Mouse (Mus musculus) heart, embryonic 13.5 days (tissue): ENCODE measurements around the gene Wnt4. TPM values are rescaled to one million over a fixed set of nuclear protein-coding genes. Genes with fewer than 3 reads are reported as not detected.

ENCODE experiments used
- ATAC-seq: fragments of 200-750 bp; cut with Nextera tagmentation; 2 replicates; pipeline ENCODE4 v1.8.0; 2017; ENCODE audit warnings: moderate TSS enrichment; ENCODE audit not compliant: insufficient number of reproducible peaks, low FRiP score, low TSS enrichment; ENCODE audit errors: extremely low read depth
- H3K27ac ChIP-seq: fragments of 300-500 bp; sonication (generic); replicated peaks from 2 replicates; pipeline ENCODE4 v1.5.1; 2015; ENCODE audit warnings: moderate library complexity, mild to moderate bottlenecking, inconsistent platforms
- H3K27me3 ChIP-seq: fragments of 300-500 bp; sonication (generic); replicated peaks from 2 replicates; pipeline ENCODE4 v1.6.1; 2015; ENCODE audit warnings: mild to moderate bottlenecking, inconsistent platforms
- H3K36me3 ChIP-seq: fragments of 300-500 bp; sonication (generic); 2 replicates; pipeline ENCODE4 v1.6.1; 2015; ENCODE audit warnings: mild to moderate bottlenecking, inconsistent platforms
- H3K4me1 ChIP-seq: fragments of 300-500 bp; sonication (generic); 2 replicates; pipeline ENCODE4 v1.6.1; 2015; ENCODE audit warnings: inconsistent platforms
- H3K4me2 ChIP-seq: fragments of 300-500 bp; sonication (generic); 2 replicates; pipeline ENCODE4 v1.6.1; 2015; ENCODE audit warnings: inconsistent platforms, mild to moderate bottlenecking, moderate library complexity
- H3K4me3 ChIP-seq: fragments of 300-500 bp; sonication (generic); 2 replicates; pipeline ENCODE4 v1.5.1; 2015; ENCODE audit warnings: moderate library complexity, mild to moderate bottlenecking, inconsistent platforms
- H3K9ac ChIP-seq: fragments of 300-500 bp; sonication (generic); 2 replicates; pipeline ENCODE4 v1.6.1; 2015; ENCODE audit warnings: inconsistent platforms, mild to moderate bottlenecking, moderate library complexity
- H3K9me3 ChIP-seq: fragments of 300-500 bp; sonication (generic); 2 replicates; pipeline ENCODE4 v1.6.1; 2016; ENCODE audit warnings: inconsistent platforms
- WGBS: fragments of 180-500 bp; shearing (Covaris S2); methylation state at CpG from one replicate; pipeline ENCODE4 v1.1.7; 2015; ENCODE audit warnings: mixed read lengths; 5-methylcytosine and 5-hydroxymethylcytosine counted together
- polyA plus RNA-seq: library from polyadenylated mRNA; unstranded; fragments of >200 nt; fragmentation: Nextera tagmentation; extraction: Ambion mirVana; gene quantifications from 2 replicates; pipeline ENCODE4 v1.2.1, GENCODE M21; 2015

Gene Wnt4
- polyA plus RNA-seq, 1 experiment from 2014 or later, result 0.95 TPM

GRCm38 (mm10) chr4:137290250-137290649, 13.0 kb downstream of the Wnt4 start:
- Histone ChIP-seq H3K9me3 (no peaks in the 10 kb centered on the region), H3K4me2 (no peak overlapping the region), H3K36me3 (no peaks in the 10 kb centered on the region), H3K4me1 (0 out of 2 replicates have a peak, but pooled peaks cover 10% of the 10 kb centered on the region), H3K9ac (no peak overlapping the region), H3K27me3 (peaks cover 30% of the 10 kb centered on the region), H3K27ac (no peak overlapping the region), H3K4me3 (no peak overlapping the region)
- ATAC-seq, result no peak
- WGBS, result 89% methylated on average over 3 of the region's 3 CpGs

- no peak overlapping the region for H3K4me2 ChIP-seq
- no peak for ATAC-seq
Observed at GRCm38 (mm10) chr4:137292625-137293024, 15.3 kb downstream of the Wnt4 start.

GRCm38 (mm10) chr4:137294032-137294431, 16.7 kb downstream of the Wnt4 start:
- WGBS, result 73% methylated on average over 7 of the region's 7 CpGs
- H3K9ac ChIP-seq, result no peak overlapping the region
- no peak overlapping the region for H3K27ac ChIP-seq
- no peak for ATAC-seq
- 0 out of 2 replicates have a peak, but pooled peaks cover 9% of the 10 kb centered on the region for H3K27me3 ChIP-seq
- H3K36me3 ChIP-seq, result no peaks in the 10 kb centered on the region
- H3K4me2 ChIP-seq, result no peak overlapping the region
- no peaks in the 10 kb centered on the region for H3K9me3 ChIP-seq
- H3K4me1 ChIP-seq, result peaks cover 6% of the 10 kb centered on the region; the same call in 1 of the 2 replicates
- H3K4me3 ChIP-seq, result no peak overlapping the region

More at GRCm38 (mm10) chr4:137292625-137293024, 15.3 kb downstream of the Wnt4 start:
- 80% methylated on average over 7 of the region's 7 CpGs for WGBS
- no peak overlapping the region for H3K27ac ChIP-seq
- H3K9ac ChIP-seq, result no peak overlapping the region
- no peaks in the 10 kb centered on the region for H3K9me3 ChIP-seq
- no peaks in the 10 kb centered on the region for H3K36me3 ChIP-seq
- H3K27me3 ChIP-seq, result 0 out of 2 replicates have a peak, but pooled peaks cover 11% of the 10 kb centered on the region
- no peak overlapping the region for H3K4me3 ChIP-seq
- H3K4me1 ChIP-seq, result no peaks in the 10 kb centered on the region

GRCm38 (mm10) chr4:137294474-137294873, 17.2 kb downstream of the Wnt4 start:
- H3K9ac ChIP-seq, result no peak overlapping the region
- H3K4me3 ChIP-seq, result no peak overlapping the region
- no peak overlapping the region for H3K27ac ChIP-seq
- no peaks in the 10 kb centered on the region for H3K9me3 ChIP-seq
- ATAC-seq, result no peak
- peaks cover 8% of the 10 kb centered on the region; the same call in 1 of the 2 replicates for H3K4me1 ChIP-seq
- H3K36me3 ChIP-seq, result no peaks in the 10 kb centered on the region
- 60% methylated on average over 5 of the region's 5 CpGs for WGBS
- H3K4me2 ChIP-seq, result no peak overlapping the region
- 0 out of 2 replicates have a peak, but pooled peaks cover 8% of the 10 kb centered on the region for H3K27me3 ChIP-seq

GRCm38 (mm10) chr4:137294951-137295350, 17.7 kb downstream of the Wnt4 start:
- Histone ChIP-seq H3K4me2 (no peak overlapping the region), H3K9me3 (no peaks in the 10 kb centered on the region), H3K4me1 (peaks cover 8% of the 10 kb centered on the region; the same call in 1 of the 2 replicates), H3K4me3 (no peak overlapping the region), H3K27me3 (0 out of 2 replicates have a peak, but pooled peaks cover 8% of the 10 kb centered on the region), H3K36me3 (no peaks in the 10 kb centered on the region), H3K27ac (no peak overlapping the region), H3K9ac (no peak overlapping the region)
- no peak for ATAC-seq
- 75% methylated on average over 8 of the region's 8 CpGs for WGBS

- Histone ChIP-seq H3K9ac (no peak overlapping the region), H3K4me3 (no peak overlapping the region), H3K27me3 (0 out of 2 replicates have a peak, but pooled peaks cover 2% of the 10 kb centered on the region), H3K27ac (no peak overlapping the region), H3K4me2 (no peak overlapping the region), H3K4me1 (peaks cover 24% of the 10 kb centered on the region), H3K9me3 (no peaks in the 10 kb centered on the region), H3K36me3 (no peaks in the 10 kb centered on the region)
- 64% methylated on average over 4 of the region's 4 CpGs for WGBS
- ATAC-seq, result no peak
Observed at GRCm38 (mm10) chr4:137297611-137298010, 20.3 kb downstream of the Wnt4 start.

- 65% methylated on average over 8 of the region's 8 CpGs for WGBS
- no peaks in the 10 kb centered on the region for H3K27me3 ChIP-seq
- no peaks in the 10 kb centered on the region for H3K9me3 ChIP-seq
- H3K4me2 ChIP-seq, result no peak overlapping the region
- H3K27ac ChIP-seq, result no peak overlapping the region
- H3K4me1 ChIP-seq, result peaks cover 25% of the 10 kb centered on the region
- H3K36me3 ChIP-seq, result no peaks in the 10 kb centered on the region
- no peak for ATAC-seq
- H3K4me3 ChIP-seq, result no peak overlapping the region
- H3K9ac ChIP-seq, result no peak overlapping the region
Observed at GRCm38 (mm10) chr4:137298406-137298805, 21.1 kb downstream of the Wnt4 start.

GRCm38 (mm10) chr4:137300227-137300626, 22.9 kb downstream of the Wnt4 start:
- Histone ChIP-seq H3K36me3 (no peaks in the 10 kb centered on the region; the same call in 1 of the 2 replicates), H3K9ac (no peak overlapping the region), H3K9me3 (no peaks in the 10 kb centered on the region), H3K4me1 (peaks cover 25% of the 10 kb centered on the region), H3K4me3 (no peak overlapping the region), H3K4me2 (no peak overlapping the region), H3K27me3 (no peaks in the 10 kb centered on the region), H3K27ac (no peak overlapping the region)
- WGBS, result 90% methylated on average over 13 of the region's 13 CpGs
- ATAC-seq, result no peak

- Histone ChIP-seq H3K9me3 (no peaks in the 10 kb centered on the region), H3K9ac (no peak overlapping the region), H3K4me2 (no peak overlapping the region), H3K4me3 (no peak overlapping the region), H3K27ac (0 out of 2 replicates have a peak overlapping the region, but pooled peaks have one; percentile 5), H3K27me3 (no peaks in the 10 kb centered on the region), H3K4me1 (peaks cover 35% of the 10 kb centered on the region), H3K36me3 (no peaks in the 10 kb centered on the region; the same call in 1 of the 2 replicates)
- 53% methylated on average over 16 of the region's 16 CpGs for WGBS
- no peak for ATAC-seq
Observed at GRCm38 (mm10) chr4:137301635-137302034, 24.3 kb downstream of the Wnt4 start.

- Histone ChIP-seq H3K27ac (no peak overlapping the region), H3K9ac (no peak overlapping the region), H3K4me2 (no peak overlapping the region), H3K36me3 (no peaks in the 10 kb centered on the region; the same call in 1 of the 2 replicates), H3K9me3 (no peaks in the 10 kb centered on the region), H3K27me3 (no peaks in the 10 kb centered on the region), H3K4me1 (peaks cover 38% of the 10 kb centered on the region), H3K4me3 (no peak overlapping the region)
- ATAC-seq, result no peak
- 86% methylated on average over 7 of the region's 7 CpGs for WGBS
Observed at GRCm38 (mm10) chr4:137304106-137304505, 26.8 kb downstream of the Wnt4 start.

- 87% methylated on average over 7 of the region's 7 CpGs for WGBS
- H3K27me3 ChIP-seq, result no peaks in the 10 kb centered on the region
Observed at GRCm38 (mm10) chr4:137305066-137305465, 27.8 kb downstream of the Wnt4 start.

More at GRCm38 (mm10) chr4:137305066-137305465, 27.8 kb downstream of the Wnt4 start:
- Histone ChIP-seq H3K4me2 (no peak overlapping the region), H3K9me3 (no peaks in the 10 kb centered on the region), H3K4me3 (no peak overlapping the region), H3K27ac (no peak overlapping the region), H3K9ac (no peak overlapping the region), H3K4me1 (peaks cover 38% of the 10 kb centered on the region), H3K36me3 (peaks cover 4% of the 10 kb centered on the region)
- no peak for ATAC-seq
